Mouse (Mus musculus): ENCODE data around the gene Cabp2. TPM values are rescaled to one million over a fixed set of nuclear protein-coding genes. Genes with fewer than 3 reads are reported as not detected.
"Not testable (repeated sequence)": the region's sequence is repeated elsewhere in the genome, so short reads cannot be mapped to it uniquely, and the experiment has no call there.

The Cabp2 gene
- polyA plus RNA-seq, 1 experiment from 2014 or later = not detected

GRCm38 (mm10) chr19:4058581-4058980, 22.8 kb upstream of the Cabp2 start:
- Histone ChIP-seq H3K27me3 (ENCODE audit: poor library complexity, severe bottlenecking) (no peaks in the 10 kb centered on the region), H3K9me3 (no peaks in the 10 kb centered on the region), H3K4me3 (no peak overlapping the region), H3K36me3 (replicated peaks) (no peaks in the 10 kb centered on the region), H3K27ac (no peak overlapping the region), H3K4me1 (0 out of 2 replicates have a peak, but pooled peaks cover 6% of the 10 kb centered on the region)
- no peak for DNase-seq (ENCODE audit: extremely low spot score, low spot score)
- 92% methylated on average over 5 of the region's 5 CpGs for WGBS

- Histone ChIP-seq H3K4me1 (0 out of 2 replicates have a peak, but pooled peaks cover 6% of the 10 kb centered on the region), H3K4me3 (no peak within 1 kb of the TSS), H3K36me3 (replicated peaks) (no peaks in the 10 kb centered on the region), H3K9me3 (no peaks in the 10 kb centered on the region), H3K27me3 (ENCODE audit: poor library complexity, severe bottlenecking) (no peaks in the 10 kb centered on the region), H3K27ac (no peak within 1 kb of the TSS)
- 88% methylated on average over 15 of the region's 15 CpGs for WGBS
- no peak for DNase-seq (ENCODE audit: extremely low spot score, low spot score)
These were observed 22.2 kb upstream of the Cabp2 start, which contains the start of gene Gstp3 for GRCm38 (mm10) chr19:4059069-4059740. Gstp3 (minus strand) TSS chr19:4059569.

- not testable (repeated sequence) for H3K27ac ChIP-seq; H3K4me1 ChIP-seq; DNase-seq (ENCODE audit: extremely low spot score, low spot score); H3K4me3 ChIP-seq; H3K36me3 ChIP-seq (replicated peaks); H3K9me3 ChIP-seq; H3K27me3 ChIP-seq (ENCODE audit: poor library complexity, severe bottlenecking)
- 89% methylated on average over 8 of the region's 8 CpGs for WGBS
These were observed 21.1 kb upstream of the Cabp2 start for GRCm38 (mm10) chr19:4060044-4060898.

GRCm38 (mm10) chr19:4060899-4061465, 20.4 kb upstream of the Cabp2 start:
- H3K36me3 ChIP-seq (replicated peaks) = no peaks in the 10 kb centered on the region
- DNase-seq (ENCODE audit: extremely low spot score, low spot score) = no peak
- H3K9me3 ChIP-seq = no peaks in the 10 kb centered on the region
- WGBS = 91% methylated on average over 6 of the region's 6 CpGs
- 0 out of 2 replicates have a peak, but pooled peaks cover 6% of the 10 kb centered on the region for H3K4me1 ChIP-seq
- no peak overlapping the region for H3K27ac ChIP-seq
- no peaks in the 10 kb centered on the region for H3K27me3 ChIP-seq (ENCODE audit: poor library complexity, severe bottlenecking)
- no peak overlapping the region for H3K4me3 ChIP-seq

- 94% methylated on average over 4 of the region's 4 CpGs for WGBS
- not testable (repeated sequence) for DNase-seq (ENCODE audit: extremely low spot score, low spot score); H3K4me3 ChIP-seq; H3K4me1 ChIP-seq; H3K27me3 ChIP-seq (ENCODE audit: poor library complexity, severe bottlenecking); H3K36me3 ChIP-seq (replicated peaks); H3K27ac ChIP-seq; H3K9me3 ChIP-seq
These were observed 18.0 kb upstream of the Cabp2 start for GRCm38 (mm10) chr19:4063357-4063756.

- H3K4me3 ChIP-seq; DNase-seq (ENCODE audit: extremely low spot score, low spot score); H3K27me3 ChIP-seq (ENCODE audit: poor library complexity, severe bottlenecking); H3K36me3 ChIP-seq (replicated peaks); H3K27ac ChIP-seq; H3K9me3 ChIP-seq; H3K4me1 ChIP-seq: not testable (repeated sequence)
- WGBS = 59% methylated on average over 7 of the region's 11 CpGs
These were observed 16.9 kb upstream of the Cabp2 start for GRCm38 (mm10) chr19:4064501-4064900.

- Histone ChIP-seq H3K27ac (no peak overlapping the region), H3K27me3 (ENCODE audit: poor library complexity, severe bottlenecking) (no peaks in the 10 kb centered on the region), H3K4me1 (peaks cover 7% of the 10 kb centered on the region; the same call in 1 of the 2 replicates), H3K4me3 (no peak overlapping the region), H3K9me3 (no peaks in the 10 kb centered on the region), H3K36me3 (replicated peaks) (no peaks in the 10 kb centered on the region)
- DNase-seq (ENCODE audit: extremely low spot score, low spot score) = no peak
- 90% methylated on average over 6 of the region's 6 CpGs for WGBS
These were observed 15.1 kb upstream of the Cabp2 start for GRCm38 (mm10) chr19:4066280-4066679.

- H3K27ac ChIP-seq = no peak overlapping the region
- H3K36me3 ChIP-seq (replicated peaks) = no peaks in the 10 kb centered on the region
- no peaks in the 10 kb centered on the region for H3K9me3 ChIP-seq
- no peak overlapping the region for H3K4me3 ChIP-seq
- DNase-seq (ENCODE audit: extremely low spot score, low spot score) = no peak
- no peaks in the 10 kb centered on the region for H3K27me3 ChIP-seq (ENCODE audit: poor library complexity, severe bottlenecking)
- H3K4me1 ChIP-seq = peaks cover 7% of the 10 kb centered on the region; the same call in 1 of the 2 replicates
These were observed 14.5 kb upstream of the Cabp2 start for GRCm38 (mm10) chr19:4066877-4067276.

GRCm38 (mm10) chr19:4068242-4068641, 13.1 kb upstream of the Cabp2 start:
- 90% methylated on average over 2 of the region's 2 CpGs for WGBS

GRCm38 (mm10) chr19:4068717-4069410, 12.5 kb upstream of the Cabp2 start:
- no peak overlapping the region for H3K27ac ChIP-seq
- 71% methylated on average over 15 of the region's 15 CpGs for WGBS

More at GRCm38 (mm10) chr19:4068242-4068641, 13.1 kb upstream of the Cabp2 start:
- not testable (repeated sequence) for H3K27me3 ChIP-seq (ENCODE audit: poor library complexity, severe bottlenecking); H3K36me3 ChIP-seq (replicated peaks); H3K27ac ChIP-seq; H3K4me3 ChIP-seq; H3K4me1 ChIP-seq; DNase-seq (ENCODE audit: extremely low spot score, low spot score); H3K9me3 ChIP-seq

GRCm38 (mm10) chr19:4070311-4070710, 11.1 kb upstream of the Cabp2 start:
- Histone ChIP-seq H3K4me1 (peaks cover 7% of the 10 kb centered on the region; the same call in 1 of the 2 replicates), H3K27ac (no peak overlapping the region), H3K9me3 (no peaks in the 10 kb centered on the region), H3K4me3 (no peak overlapping the region), H3K27me3 (ENCODE audit: poor library complexity, severe bottlenecking) (no peaks in the 10 kb centered on the region), H3K36me3 (replicated peaks) (no peaks in the 10 kb centered on the region)
- DNase-seq (ENCODE audit: extremely low spot score, low spot score) = no peak
- WGBS = 81% methylated on average over 15 of the region's 15 CpGs

More at GRCm38 (mm10) chr19:4068717-4069410, 12.5 kb upstream of the Cabp2 start:
- Histone ChIP-seq H3K9me3 (no peaks in the 10 kb centered on the region), H3K36me3 (replicated peaks) (no peaks in the 10 kb centered on the region), H3K4me3 (no peak overlapping the region), H3K27me3 (ENCODE audit: poor library complexity, severe bottlenecking) (no peaks in the 10 kb centered on the region), H3K4me1 (peaks cover 7% of the 10 kb centered on the region; the same call in 1 of the 2 replicates)
- no peak for DNase-seq (ENCODE audit: extremely low spot score, low spot score)

GRCm38 (mm10) chr19:4070756-4071155, 10.6 kb upstream of the Cabp2 start:
- Histone ChIP-seq H3K4me1 (peaks cover 7% of the 10 kb centered on the region; the same call in 1 of the 2 replicates), H3K9me3 (no peaks in the 10 kb centered on the region), H3K4me3 (no peak overlapping the region), H3K27ac (no peak overlapping the region), H3K27me3 (ENCODE audit: poor library complexity, severe bottlenecking) (no peaks in the 10 kb centered on the region), H3K36me3 (replicated peaks) (no peaks in the 10 kb centered on the region)
- 83% methylated on average over 8 of the region's 8 CpGs for WGBS
- DNase-seq (ENCODE audit: extremely low spot score, low spot score) = no peak
